In genomic region chr6:91210852-91211251, GRCm38 (mm10) we compare ENCODE assay signal across 17 mouse cellular contexts. TPM values are rescaled to one million over a fixed set of nuclear protein-coding genes. Genes with fewer than 3 reads are reported as not detected.
A peak's percentile ranks its signal among the peaks of the same experiment; 100 is the strongest.
DNase-seq lines count a peak whose midpoint lies in the region; ATAC-seq and TF ChIP-seq lines count a peak whose summit lies in the region.
"Had no signal": no experiment of that assay in that cellular context is flagged by ENCODE, and none has a peak within 500 bp of the region (broad histone marks: within the 10 kb centered on the region; RNA-seq: fewer than 3 reads in every experiment).

No protein-coding gene starts in this region.

- H3K4me3 ChIP-seq in hindbrain, embryonic 10.5 days, result no peak overlapping the region
- no peak overlapping the region for H3K4me3 ChIP-seq in hindbrain, embryonic 13.5 days
- H3K4me3 ChIP-seq in C2C12 (ENCODE audit: insufficient read depth, poor library complexity, severe bottlenecking), result no peak overlapping the region
- H3K4me3 ChIP-seq: hindbrain, embryonic 15.5 days; neural tube, embryonic 12.5 days had no signal

- WGBS in hindbrain, embryonic 10.5 days, result 74% methylated on average over 3 of the region's 3 CpGs
- 76% methylated on average over 3 of the region's 3 CpGs for WGBS in hindbrain, embryonic 13.5 days

- peak overlapping the region; percentile 76 for H3K27ac ChIP-seq in hindbrain, embryonic 10.5 days
- no peak overlapping the region for H3K27ac ChIP-seq in hindbrain, embryonic 13.5 days
- H3K27ac ChIP-seq: neural tube, embryonic 12.5 days had no signal

- H3ac ChIP-seq in C2C12 (ENCODE audit: control insufficient read depth, insufficient read length, low read depth), result no peak overlapping the region

- H3K4me1 ChIP-seq in hindbrain, embryonic 10.5 days (replicated peaks), result peaks cover 49% of the 10 kb centered on the region
- peaks cover 27% of the 10 kb centered on the region for H3K4me1 ChIP-seq in hindbrain, embryonic 13.5 days (replicated peaks)

- no peak for TF ChIP-seq CTCF in C2C12 (IDR thresholded peaks at IDR 0.05; ENCODE audit: control insufficient read depth, insufficient read depth, insufficient read length)

- no peaks in the 10 kb centered on the region for H3K9me3 ChIP-seq in hindbrain, embryonic 10.5 days
- H3K9me3 ChIP-seq in hindbrain, embryonic 13.5 days, result no peaks in the 10 kb centered on the region
- H3K9me3 ChIP-seq: hindbrain, embryonic 15.5 days; neural tube, embryonic 12.5 days had no signal

- peaks cover 37% of the 10 kb centered on the region for H3K79me2 ChIP-seq in C2C12 (ENCODE audit: control insufficient read depth, insufficient read depth)

- H3K4me2 ChIP-seq in hindbrain, embryonic 13.5 days, result no peak overlapping the region
- H3K4me2 ChIP-seq: hindbrain, embryonic 15.5 days; neural tube, embryonic 12.5 days had no signal

- no peak for DNase-seq in hindbrain, embryonic 10.5 days (ENCODE audit: low spot score)
- DNase-seq in adipocyte (ENCODE audit: low spot score), result peak; percentile 31
- peak; percentile 61 for DNase-seq in heart, postnatal 4 days
- no peak for DNase-seq in adrenal gland, postnatal 14 days
- DNase-seq in thymus, postnatal 10 days (ENCODE audit: low spot score in 2 of 2), result no peak
- DNase-seq in spleen, postnatal 10 days (ENCODE audit: low spot score in 2 of 2), result no peak
- DNase-seq: cerebellum, postnatal 10 days; embryo, embryonic 11 days; kidney, adult 11 months; kidney, postnatal 14 days had no signal

- ATAC-seq in hindbrain, embryonic 13.5 days (ENCODE audit: low FRiP score), result no peak
- ATAC-seq: activated CD4-positive, CD25-positive, alpha-beta regulatory T cell, adult 4 months; CD4-positive, CD25-positive, alpha-beta regulatory T cell, adult 4 months had no signal

- H3K9ac ChIP-seq in hindbrain, embryonic 13.5 days, result no peak overlapping the region
- H3K9ac ChIP-seq: hindbrain, embryonic 15.5 days; neural tube, embryonic 12.5 days had no signal

- no peaks in the 10 kb centered on the region for H3K36me3 ChIP-seq in hindbrain, embryonic 10.5 days
- no peaks in the 10 kb centered on the region for H3K36me3 ChIP-seq in hindbrain, embryonic 13.5 days
- H3K36me3 ChIP-seq in C2C12 (ENCODE audit: control insufficient read depth, insufficient read depth), result peaks cover 8% of the 10 kb centered on the region
- H3K36me3 ChIP-seq: hindbrain, embryonic 15.5 days; neural tube, embryonic 12.5 days had no signal

- peaks cover 47% of the 10 kb centered on the region for H3K27me3 ChIP-seq in hindbrain, embryonic 10.5 days (ENCODE audit: insufficient read depth, poor library complexity, severe bottlenecking)
- H3K27me3 ChIP-seq in hindbrain, embryonic 13.5 days, result peaks cover 27% of the 10 kb centered on the region
- no peaks in the 10 kb centered on the region for H3K27me3 ChIP-seq in C2C12 (ENCODE audit: control insufficient read depth, insufficient read depth, insufficient read length)

- peaks cover 28% of the 10 kb centered on the region for H3K79me3 ChIP-seq in C2C12 (ENCODE audit: low read depth)

TF ChIP-seq in C2C12, 6 proteins besides CTCF, POLR2A, EP300 and RAD21:
- no peak for TF ChIP-seq CEBPB (IDR thresholded peaks at IDR 0.05; ENCODE audit: low read depth)
- peak; percentile 11 for TF ChIP-seq FOSL1 (IDR thresholded peaks at IDR 0.05; ENCODE audit: insufficient read depth, low read length, poor library complexity, severe bottlenecking)

RNA-seq across cellular contexts. Expression of gene Fbln2, which starts 1.4 kb away (rescaled TPM):
- polyA plus RNA-seq in hindbrain, embryonic 10.5 days (2016; fragmentation: Nextera tagmentation; extraction: Ambion mirVana), result 28.5 and 32.2 TPM in 2 replicates
- polyA plus RNA-seq in hindbrain, embryonic 13.5 days (2015; fragmentation: Nextera tagmentation; extraction: Ambion mirVana), result 27.4 and 32.0 TPM in 2 replicates
- 91.6 TPM for polyA plus RNA-seq in C2C12 (2012; fragmentation: generic; extraction: Trizol)
- 100 to 1,000 TPM; 172 to 182 TPM for total RNA-seq in heart, postnatal 4 days (2021)
- total RNA-seq in adrenal gland, postnatal 14 days (2021), result 32.3 and 38.2 TPM in 2 replicates
- total RNA-seq: megakaryocyte, adult 5-6 weeks had no signal

RNA-seq across cellular contexts. Expression of gene Hdac11, which starts 54.4 kb away (rescaled TPM):
- polyA plus RNA-seq in hindbrain, embryonic 10.5 days (2016; fragmentation: Nextera tagmentation; extraction: Ambion mirVana), result 12.3 and 15.6 TPM in 2 replicates
- polyA plus RNA-seq in hindbrain, embryonic 13.5 days (2015; fragmentation: Nextera tagmentation; extraction: Ambion mirVana), result 33.6 and 34.2 TPM in 2 replicates
- polyA plus RNA-seq in C2C12 (2012; fragmentation: generic; extraction: Trizol), result 1.1 TPM
- 10 to 100 TPM; 11.4 to 12.5 TPM for total RNA-seq in heart, postnatal 4 days (2021)
- total RNA-seq in adrenal gland, postnatal 14 days (2021), result 6.3 and 7.4 TPM in 2 replicates

Comparison
In these comparisons a context has a peak if more than half of its experiments do, and no peak if none do; other contexts are left out.
1. DNase-seq: peak in adipocyte (single experiment) and heart, postnatal 4 days (single experiment); none in hindbrain, embryonic 10.5 days (single experiment), adrenal gland, postnatal 14 days (single experiment), thymus, postnatal 10 days (0 of 2) and spleen, postnatal 10 days (0 of 2).